Mouse (Mus musculus) MEL (cell line): ENCODE measurements at regions not wholly inside any gene's neighbourhood (a gene's known extent, or its start where the extent isn't known, plus 50 kb on each side); places are given as distances from the start of the nearest gene placed in this dataset.

ENCODE experiments used
- BHLHE40 ChIP-seq: IDR thresholded peaks from 2 replicates; pipeline ENCODE4 v1.6.1; 2012; ENCODE audit warnings: low read depth, mild to moderate bottlenecking, inconsistent platforms, low read length, improper control_type of control experiment, borderline replicate concordance
- CTCF ChIP-seq, 3 experiments: IDR thresholded peaks in 2 of 3; conservative IDR thresholded peaks in 1 of 3; 2 replicates each; pipeline ENCODE4 v1.5.1; 2011 to 2012; ENCODE audit warnings: low read length in 3 of 3, low read depth in 2 of 3, mild to moderate bottlenecking in 2 of 3, improper control_type of control experiment in 1 of 3, inconsistent platforms in 1 of 3, mixed read lengths in 1 of 3, moderate library complexity in 1 of 3; ENCODE audit not compliant: control insufficient read depth in 1 of 3, insufficient read depth in 1 of 3, poor library complexity in 1 of 3, severe bottlenecking in 1 of 3
- EP300 ChIP-seq, 2 experiments: IDR thresholded peaks; 2 replicates each; pipeline ENCODE4 v1.6.1; 2011; ENCODE audit warnings: improper control_type of control experiment in 2 of 2, low read length in 2 of 2, low read depth in 1 of 2, mild to moderate bottlenecking in 1 of 2
- ETS1 ChIP-seq: IDR thresholded peaks from 2 replicates; pipeline ENCODE4 v1.6.1; 2012; ENCODE audit warnings: low read depth, mild to moderate bottlenecking, inconsistent platforms, low read length, improper control_type of control experiment, moderate library complexity
- GATA1 ChIP-seq: IDR thresholded peaks from 2 replicates; pipeline ENCODE4 v1.6.1; 2011; ENCODE audit warnings: low read depth, low read length, improper control_type of control experiment
- MXI1 ChIP-seq: IDR thresholded peaks from 2 replicates; pipeline ENCODE4 v1.6.1; 2011; ENCODE audit warnings: mild to moderate bottlenecking, low read depth, low read length, improper control_type of control experiment
- MYB ChIP-seq: IDR thresholded peaks from 2 replicates; pipeline ENCODE4 v1.6.1; 2011; ENCODE audit warnings: mild to moderate bottlenecking, low read depth, low read length, improper control_type of control experiment
- MYC ChIP-seq: IDR thresholded peaks from 2 replicates; pipeline ENCODE4 v1.6.1; 2011; ENCODE audit warnings: low read depth, mild to moderate bottlenecking, low read length, improper control_type of control experiment, moderate library complexity
- POLR2A ChIP-seq, 2 experiments: IDR thresholded peaks; 2 replicates each; pipeline ENCODE4 v1.6.1; 2011 to 2012; ENCODE audit warnings: low read length in 2 of 2, mild to moderate bottlenecking in 2 of 2, control low read depth in 1 of 2, improper control_type of control experiment in 1 of 2, low read depth in 1 of 2, moderate library complexity in 1 of 2; ENCODE audit not compliant: control insufficient read depth in 1 of 2, insufficient read depth in 1 of 2, poor library complexity in 1 of 2
- POLR2AphosphoS5 ChIP-seq: IDR thresholded peaks from 2 replicates; pipeline ENCODE4 v1.6.1; 2012; ENCODE audit warnings: low read depth, borderline replicate concordance, mild to moderate bottlenecking, inconsistent platforms, low read length, moderate library complexity, mixed read lengths
- ZMIZ1 ChIP-seq: IDR thresholded peaks from 2 replicates; pipeline ENCODE4 v1.6.1; 2012; ENCODE audit warnings: low read depth, mild to moderate bottlenecking, inconsistent platforms, low read length, improper control_type of control experiment, moderate library complexity
- ZNF384 ChIP-seq: IDR thresholded peaks from 2 replicates; pipeline ENCODE4 v1.6.1; 2012; ENCODE audit warnings: low read depth, mild to moderate bottlenecking, inconsistent platforms, low read length, improper control_type of control experiment

DNA sequence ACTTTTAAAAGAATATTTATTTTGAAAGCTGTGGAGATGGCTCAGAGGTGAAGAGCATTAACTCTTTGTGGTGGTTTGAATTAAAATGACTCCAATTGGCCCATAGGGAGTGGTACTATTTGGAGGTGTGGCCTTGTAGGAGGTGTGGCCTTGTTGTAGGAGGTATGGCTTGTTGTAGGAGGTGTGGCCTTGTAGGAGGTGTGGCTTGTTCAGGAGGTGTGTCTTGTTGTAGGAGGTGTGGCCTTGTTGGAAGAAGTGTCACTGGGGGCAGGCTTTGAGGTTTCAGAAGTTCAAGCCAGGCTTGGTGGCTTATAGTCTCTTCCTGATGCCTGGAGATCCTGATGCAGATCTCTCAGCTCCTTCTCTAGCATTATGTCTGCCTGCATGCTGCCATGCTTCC is 434.5 kb downstream of the Ate1 start:
- no peak for TF ChIP-seq CTCF (IDR thresholded peaks at IDR 0.05 in 2 of 3, conservative IDR thresholded peaks at IDR 0.05 in 1 of 3; ENCODE audit: control insufficient read depth in 1 of 3, insufficient read depth in 1 of 3, low read depth in 2 of 3, low read length in 3 of 3, poor library complexity in 1 of 3, severe bottlenecking in 1 of 3)
- no peak for TF ChIP-seq MYB
- no peak for TF ChIP-seq POLR2A (IDR thresholded peaks at IDR 0.05; ENCODE audit: control insufficient read depth in 1 of 2, insufficient read depth in 1 of 2, low read depth in 1 of 2, low read length in 2 of 2, poor library complexity in 1 of 2)
- TF ChIP-seq ZNF384, result no peak
- TF ChIP-seq BHLHE40, result no peak
- no peak for TF ChIP-seq MXI1
- no peak for TF ChIP-seq MYC
- TF ChIP-seq ETS1, result no peak
- no peak for TF ChIP-seq EP300 (IDR thresholded peaks at IDR 0.05; ENCODE audit: low read depth in 1 of 2, low read length in 2 of 2)
- TF ChIP-seq ZMIZ1, result no peak
- no peak for TF ChIP-seq POLR2AphosphoS5
- no peak for TF ChIP-seq GATA1
